Mouse (Mus musculus): ENCODE data around the gene Atxn7l3. TPM values are rescaled to one million over a fixed set of nuclear protein-coding genes. Genes with fewer than 3 reads are reported as not detected.
"Not testable (repeated sequence)": the region's sequence is repeated elsewhere in the genome, so short reads cannot be mapped to it uniquely, and the experiment has no call there.

Gene Atxn7l3
- polyA plus RNA-seq, 1 experiment from 2014 or later = 29.7 TPM

GRCm38 (mm10) chr11:102288027-102288804 is 8.2 kb downstream of the Atxn7l3 start:
- H3K4me3 ChIP-seq = no peak overlapping the region
- no peaks in the 10 kb centered on the region for H3K9me3 ChIP-seq (replicated peaks)
- ATAC-seq (ENCODE audit: low FRiP score) = no peak
- peaks cover 56% of the 10 kb centered on the region for H3K36me3 ChIP-seq
- no peak overlapping the region for H3K27ac ChIP-seq
- no peaks in the 10 kb centered on the region for H3K27me3 ChIP-seq
- 94% methylated on average over 8 of the region's 8 CpGs for WGBS
- peaks cover 23% of the 10 kb centered on the region for H3K4me1 ChIP-seq
- no peak overlapping the region for H3K4me2 ChIP-seq (replicated peaks)
- H3K9ac ChIP-seq = no peak overlapping the region

DNA sequence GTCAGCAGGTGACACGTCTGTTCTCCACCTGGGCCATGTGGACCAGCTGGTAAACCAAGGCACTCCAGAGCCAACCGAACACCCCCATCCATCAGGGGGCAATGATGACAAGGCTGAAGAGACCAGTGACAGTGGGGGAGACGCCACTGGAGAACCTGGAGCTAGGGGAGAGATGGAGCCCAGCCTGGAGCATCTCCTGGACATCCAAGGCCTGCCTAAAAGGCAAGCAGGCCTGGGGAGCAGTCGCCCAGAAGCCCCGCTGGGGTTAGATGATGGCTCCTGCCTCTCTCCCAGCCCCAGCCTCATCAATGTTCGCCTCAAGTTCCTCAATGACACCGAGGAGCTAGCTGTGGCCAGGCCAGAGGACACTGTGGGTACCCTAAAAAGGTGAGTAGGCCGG is 8.9 kb downstream of the Atxn7l3 start:
- 90% methylated on average over 8 of the region's 8 CpGs for WGBS
- H3K9ac ChIP-seq = no peak overlapping the region
- peaks cover 48% of the 10 kb centered on the region for H3K36me3 ChIP-seq

GRCm38 (mm10) chr11:102285095-102285834 is 11.2 kb downstream of the Atxn7l3 start:
- H3K4me3 ChIP-seq = peak overlapping the region; percentile 82
- H3K4me2 ChIP-seq (replicated peaks) = peak overlapping the region; percentile 80
- H3K4me1 ChIP-seq = peaks cover 20% of the 10 kb centered on the region
- no peaks in the 10 kb centered on the region for H3K9me3 ChIP-seq (replicated peaks)
- H3K27ac ChIP-seq = peak overlapping the region; percentile 81
- peaks cover 26% of the 10 kb centered on the region for H3K36me3 ChIP-seq
- H3K9ac ChIP-seq = peak overlapping the region; percentile 91
- ATAC-seq (ENCODE audit: low FRiP score) = peak; percentile 76
- H3K27me3 ChIP-seq = no peaks in the 10 kb centered on the region
- 6% methylated on average over 31 of the region's 31 CpGs for WGBS

More for the DNA sequence above, 8.9 kb downstream of the Atxn7l3 start:
- H3K4me3 ChIP-seq = no peak overlapping the region
- H3K4me1 ChIP-seq = peaks cover 23% of the 10 kb centered on the region
- no peak overlapping the region for H3K27ac ChIP-seq
- H3K27me3 ChIP-seq = no peaks in the 10 kb centered on the region
- H3K4me2 ChIP-seq (replicated peaks) = no peak overlapping the region
- H3K9me3 ChIP-seq (replicated peaks) = no peaks in the 10 kb centered on the region
- ATAC-seq (ENCODE audit: low FRiP score) = no peak

DNA sequence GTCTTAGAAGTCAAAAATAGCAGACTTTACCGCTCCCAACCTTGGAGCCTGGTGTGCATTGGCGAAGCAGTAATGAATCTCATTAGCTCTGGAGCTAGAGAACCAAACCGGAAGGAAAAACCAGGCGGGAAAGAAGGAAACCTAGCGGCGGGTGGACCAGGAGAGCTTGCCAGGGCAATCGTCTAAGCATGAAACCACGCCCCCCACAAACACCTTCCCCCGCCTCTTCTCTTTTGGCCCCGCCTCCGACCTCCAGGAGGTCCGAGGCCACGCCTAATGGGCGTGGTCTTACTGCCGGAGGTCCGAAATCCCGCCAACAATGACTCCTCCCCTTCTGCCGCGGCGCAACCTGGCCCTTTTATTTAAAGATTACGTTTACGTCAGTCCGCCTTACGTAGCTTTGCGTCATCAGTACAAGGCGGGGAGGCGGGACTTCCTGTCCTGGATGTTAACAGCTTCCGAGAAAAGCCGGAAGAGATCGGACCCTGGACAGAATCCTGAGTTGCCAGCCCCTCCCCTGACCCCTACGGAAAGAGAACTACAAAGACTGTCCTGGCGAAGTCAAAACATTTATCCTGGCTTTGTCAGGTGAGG is 11.8 kb downstream of the Atxn7l3 start, which contains the start of gene Tmub2:
TSS of gene Tmub2 (plus strand) at position 431 of the 594 bp plus-strand sequence.
- no peaks in the 10 kb centered on the region for H3K27me3 ChIP-seq
- H3K9me3 ChIP-seq (replicated peaks) = no peaks in the 10 kb centered on the region
- H3K4me3 ChIP-seq = peak within 1 kb of the TSS; percentile 82
- H3K9ac ChIP-seq = peak within 1 kb of the TSS; percentile 91
- peak within 1 kb of the TSS; percentile 81 for H3K27ac ChIP-seq
- H3K4me1 ChIP-seq = peaks cover 20% of the 10 kb centered on the region
- peak; percentile 89 for ATAC-seq (ENCODE audit: low FRiP score)
- WGBS = under 1% methylated on average over 32 of the region's 32 CpGs
- H3K4me2 ChIP-seq (replicated peaks) = peak within 1 kb of the TSS; percentile 80
- peaks cover 22% of the 10 kb centered on the region for H3K36me3 ChIP-seq

- Histone ChIP-seq H3K9ac (no peak overlapping the region), H3K4me3 (peak overlapping the region; percentile 82; the same call in 1 of the 2 replicates), H3K27me3 (no peaks in the 10 kb centered on the region), H3K4me1 (peaks cover 17% of the 10 kb centered on the region), H3K9me3 (replicated peaks) (no peaks in the 10 kb centered on the region), H3K36me3 (peaks cover 17% of the 10 kb centered on the region), H3K4me2 (replicated peaks) (peak overlapping the region; percentile 80), H3K27ac (peak overlapping the region; percentile 81; the same call in 1 of the 2 replicates)
- ATAC-seq (ENCODE audit: low FRiP score) = no peak
- 84% methylated on average over 6 of the region's 6 CpGs for WGBS
These were observed 12.5 kb downstream of the Atxn7l3 start for GRCm38 (mm10) chr11:102283922-102284321.

GRCm38 (mm10) chr11:102280267-102280666 is 16.2 kb downstream of the Atxn7l3 start:
- not testable (repeated sequence) for ATAC-seq (ENCODE audit: low FRiP score); H3K36me3 ChIP-seq; H3K4me2 ChIP-seq (replicated peaks); H3K4me1 ChIP-seq; H3K9me3 ChIP-seq (replicated peaks); H3K9ac ChIP-seq; H3K4me3 ChIP-seq; H3K27ac ChIP-seq
- peaks cover 11% of the 10 kb centered on the region for H3K27me3 ChIP-seq
- 73% methylated on average over 6 of the region's 6 CpGs for WGBS

DNA sequence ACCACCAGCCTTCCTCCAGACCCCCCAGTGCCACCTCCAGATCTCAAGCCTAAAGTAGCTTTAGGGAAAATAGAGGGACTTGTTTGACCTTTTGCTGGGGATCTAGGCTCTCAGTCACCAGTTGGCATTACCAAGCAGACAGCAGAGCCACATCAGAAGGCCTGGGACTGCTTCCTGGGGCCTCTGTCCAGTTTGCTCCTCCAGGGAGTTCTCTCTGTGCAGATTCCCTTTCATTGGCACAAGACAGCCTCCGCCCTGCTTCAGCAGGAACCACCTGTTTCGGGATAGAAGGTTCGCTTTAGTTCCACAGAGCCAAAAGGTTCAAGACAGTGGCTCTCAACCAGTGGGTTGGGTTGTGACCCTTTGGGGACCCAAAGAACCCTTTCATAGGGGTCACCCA is 16.8 kb downstream of the Atxn7l3 start:
- Histone ChIP-seq H3K9ac (no peak overlapping the region), H3K9me3 (replicated peaks) (no peaks in the 10 kb centered on the region), H3K27me3 (peaks cover 15% of the 10 kb centered on the region), H3K27ac (no peak overlapping the region), H3K4me3 (no peak overlapping the region), H3K36me3 (no peaks in the 10 kb centered on the region), H3K4me1 (peaks cover 10% of the 10 kb centered on the region), H3K4me2 (replicated peaks) (no peak overlapping the region)
- WGBS = 91% methylated on average over 3 of the region's 3 CpGs
- ATAC-seq (ENCODE audit: low FRiP score) = no peak

DNA sequence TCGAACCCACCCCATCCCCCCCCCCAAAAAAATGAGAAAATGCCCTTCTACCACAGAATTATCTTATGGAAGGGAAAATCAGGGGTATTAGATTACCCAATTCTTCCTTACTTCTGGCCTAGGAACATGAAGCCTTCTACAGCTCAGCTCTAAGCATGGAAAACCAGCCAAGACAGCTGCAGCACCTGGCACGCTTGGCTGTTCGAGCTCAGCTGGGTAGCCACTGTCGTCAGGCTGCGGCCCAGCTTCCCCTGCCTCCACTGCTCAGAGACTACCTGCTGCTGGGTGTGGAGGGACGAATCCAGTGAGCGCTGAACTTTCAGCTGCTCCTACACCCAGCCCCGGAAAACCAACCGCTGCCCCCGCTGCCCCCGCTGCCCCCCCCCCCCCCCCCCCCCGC is 18.7 kb downstream of the Atxn7l3 start:
- H3K27me3 ChIP-seq = peaks cover 15% of the 10 kb centered on the region
- no peaks in the 10 kb centered on the region for H3K9me3 ChIP-seq (replicated peaks)
- H3K36me3 ChIP-seq = no peaks in the 10 kb centered on the region
- ATAC-seq (ENCODE audit: low FRiP score) = no peak
- WGBS = 52% methylated on average over 9 of the region's 12 CpGs
- no peak overlapping the region for H3K4me2 ChIP-seq (replicated peaks)
- no peak overlapping the region for H3K4me3 ChIP-seq
- H3K27ac ChIP-seq = no peak overlapping the region
- peaks cover 10% of the 10 kb centered on the region for H3K4me1 ChIP-seq
- no peak overlapping the region for H3K9ac ChIP-seq

GRCm38 (mm10) chr11:102276411-102276915 is 20.0 kb downstream of the Atxn7l3 start:
- H3K9ac ChIP-seq = peak overlapping the region; percentile 59
- H3K36me3 ChIP-seq = no peaks in the 10 kb centered on the region
- peak overlapping the region; percentile 33 for H3K4me3 ChIP-seq
- peak overlapping the region; percentile 77 for H3K4me2 ChIP-seq (replicated peaks)
- H3K27me3 ChIP-seq = peaks cover 15% of the 10 kb centered on the region
- WGBS = under 1% methylated on average over 33 of the region's 33 CpGs
- peak; percentile 69 for ATAC-seq (ENCODE audit: low FRiP score)
- H3K27ac ChIP-seq = peak overlapping the region; percentile 44; the same call in 1 of the 2 replicates
- peaks cover 10% of the 10 kb centered on the region for H3K4me1 ChIP-seq
- H3K9me3 ChIP-seq (replicated peaks) = no peaks in the 10 kb centered on the region

DNA sequence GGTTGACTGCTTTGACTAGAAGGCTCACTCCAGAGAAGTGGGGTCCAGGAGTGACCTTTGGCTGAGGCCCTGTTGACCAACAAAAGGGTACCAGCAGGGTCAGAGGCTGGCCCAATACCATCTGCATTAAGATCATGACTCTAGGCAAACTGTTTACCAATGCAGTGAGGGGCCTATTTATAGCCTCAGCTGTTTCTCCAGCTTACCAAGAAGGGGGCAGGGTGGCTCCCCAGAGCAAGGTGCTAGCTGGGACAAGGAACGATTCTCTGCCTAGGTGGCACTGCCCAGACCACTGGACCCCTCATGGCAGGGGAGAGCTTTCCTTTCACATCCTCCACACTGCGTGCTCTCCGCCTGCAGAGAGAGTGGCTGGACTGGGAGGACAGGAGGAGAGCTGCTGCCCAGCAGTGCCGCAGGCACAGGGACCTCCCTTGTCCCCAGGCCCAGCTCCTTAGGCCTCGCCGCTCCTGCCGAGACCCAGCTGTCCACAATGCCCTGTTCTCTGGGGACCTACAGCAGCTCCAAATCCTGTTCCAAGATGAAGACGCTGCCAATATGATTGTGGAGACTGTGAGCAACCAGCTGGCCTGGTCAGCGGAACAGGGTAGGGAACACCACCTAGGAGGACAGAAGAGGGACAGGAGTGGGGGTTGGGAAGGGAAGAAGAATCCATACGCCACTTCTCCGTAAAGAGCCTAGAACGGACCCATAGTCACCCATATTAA is 27.7 kb downstream of the Atxn7l3 start, which contains the start of gene Asb16:
TSS of gene Asb16 (plus strand) at position 224 of the 725 bp plus-strand sequence.
- peaks cover 3% of the 10 kb centered on the region; the same call in 1 of the 2 replicates for H3K4me1 ChIP-seq
- H3K4me2 ChIP-seq (replicated peaks) = no peak within 1 kb of the TSS
- H3K27ac ChIP-seq = no peak within 1 kb of the TSS
- WGBS = 84% methylated on average over 12 of the region's 12 CpGs
- H3K27me3 ChIP-seq = no peaks in the 10 kb centered on the region
- H3K9me3 ChIP-seq (replicated peaks) = no peaks in the 10 kb centered on the region
- no peak within 1 kb of the TSS for H3K4me3 ChIP-seq
- ATAC-seq (ENCODE audit: low FRiP score) = no peak
- no peaks in the 10 kb centered on the region for H3K36me3 ChIP-seq
- no peak within 1 kb of the TSS for H3K9ac ChIP-seq

DNA sequence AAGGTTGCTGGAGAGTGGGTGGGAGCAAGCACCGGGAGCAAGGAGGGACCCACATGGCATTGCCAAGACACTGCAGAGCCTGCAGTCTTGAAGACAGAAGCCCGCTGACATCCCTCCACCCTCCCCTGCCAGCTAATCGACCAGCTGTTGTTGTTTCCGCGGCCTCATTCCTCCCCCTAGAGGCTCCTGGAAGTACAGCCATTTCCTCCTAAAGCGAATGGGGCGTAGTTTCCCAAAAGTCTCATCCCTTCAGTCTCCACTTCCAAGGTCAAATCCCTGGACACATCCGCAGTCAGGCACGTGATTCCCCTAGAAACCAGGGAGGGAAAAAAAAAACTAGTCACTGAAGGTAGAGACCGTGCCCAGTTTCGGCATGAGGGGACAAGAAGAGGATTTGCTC is 29.0 kb downstream of the Atxn7l3 start:
- Histone ChIP-seq H3K4me3 (no peak overlapping the region), H3K36me3 (no peaks in the 10 kb centered on the region), H3K4me1 (peaks cover 3% of the 10 kb centered on the region; the same call in 1 of the 2 replicates), H3K9ac (no peak overlapping the region), H3K27ac (no peak overlapping the region), H3K9me3 (replicated peaks) (no peaks in the 10 kb centered on the region), H3K4me2 (replicated peaks) (no peak overlapping the region; the same call in 1 of the 2 replicates), H3K27me3 (no peaks in the 10 kb centered on the region)
- WGBS = 7% methylated on average over 11 of the region's 11 CpGs
- ATAC-seq (ENCODE audit: low FRiP score) = peak; percentile 63; the same call in 1 of the 2 replicates

Data from hindbrain, embryonic 12.5 days (tissue).